Mouse (Mus musculus): ENCODE results near the gene H2afb2.

H2afb2 gene

DNA sequence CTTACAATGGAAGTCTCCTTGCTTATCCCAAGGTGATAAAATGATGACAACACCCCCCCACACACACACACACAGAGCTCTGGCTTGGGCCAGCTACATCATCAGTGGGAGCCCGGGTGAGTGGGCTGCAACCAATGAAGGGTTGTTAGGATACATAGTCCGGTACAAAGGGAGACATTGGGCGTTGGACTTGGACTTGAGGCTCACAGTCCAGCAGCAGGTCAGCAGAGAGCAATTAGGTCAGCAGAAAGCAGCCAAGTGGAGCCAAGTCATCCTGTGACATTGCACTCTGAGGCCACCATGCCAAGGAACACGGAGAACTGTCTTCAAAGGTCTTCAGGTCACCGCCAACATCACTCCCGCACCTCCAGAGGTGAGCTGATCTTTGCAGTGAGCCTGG, at the start of gene H2afb2:
H2afb2 (plus strand) TSS at position 301 of the 400 bp plus-strand sequence.
- DNase-seq (ENCODE audit: low read depth, low spot score) = no peak

All from A20 (cell line).